Mouse (Mus musculus): ENCODE results near the gene Clcnkb. TPM values are rescaled to one million over a fixed set of nuclear protein-coding genes. Genes with fewer than 3 reads are reported as not detected.
A peak's percentile ranks its signal among the peaks of the same experiment; 100 is the strongest.

Gene Clcnkb
- polyA plus RNA-seq, 1 experiment = not detected

- Histone ChIP-seq H3K27me3 (replicated peaks) (peaks cover 93% of the 10 kb centered on the region), H3K4me3 (replicated peaks) (peak within 1 kb of the TSS; percentile 71), H3K9me3 (no peaks in the 10 kb centered on the region), H3K36me3 (replicated peaks; ENCODE audit: low read length) (no peaks in the 10 kb centered on the region), H3K4me1 (peaks cover 4% of the 10 kb centered on the region)
- TF ChIP-seq FLI1 (IDR thresholded peaks at IDR 0.05; ENCODE audit: low read length) = no peak
- no peak for TF ChIP-seq GATA1 (IDR thresholded peaks at IDR 0.05; ENCODE audit: borderline replicate concordance, low read length)
Measured at GRCm38 (mm10) chr4:141367997-141368791, 47.6 kb downstream of the Clcnkb start, which contains the start of gene Fam131c. Gene Fam131c, plus strand, starts transcription at chr4:141368220.

GRCm38 (mm10) chr4:141365876-141366275, 49.9 kb downstream of the Clcnkb start:
- peaks cover 27% of the 10 kb centered on the region for H3K4me1 ChIP-seq
- H3K9me3 ChIP-seq = no peaks in the 10 kb centered on the region
- H3K27me3 ChIP-seq (replicated peaks) = peaks cover 92% of the 10 kb centered on the region
- H3K4me3 ChIP-seq (replicated peaks) = peak overlapping the region; percentile 28
- TF ChIP-seq FLI1 (IDR thresholded peaks at IDR 0.05; ENCODE audit: low read length) (no peak), GATA1 (IDR thresholded peaks at IDR 0.05; ENCODE audit: borderline replicate concordance, low read length) (no peak)
- no peaks in the 10 kb centered on the region for H3K36me3 ChIP-seq (replicated peaks; ENCODE audit: low read length)

- no peak for TF ChIP-seq FLI1 (IDR thresholded peaks at IDR 0.05; ENCODE audit: low read length)
- TF ChIP-seq GATA1 (IDR thresholded peaks at IDR 0.05; ENCODE audit: borderline replicate concordance, low read length) = no peak
- Histone ChIP-seq H3K27me3 (replicated peaks) (peaks cover 92% of the 10 kb centered on the region), H3K4me3 (replicated peaks) (no peak overlapping the region), H3K9me3 (no peaks in the 10 kb centered on the region), H3K36me3 (replicated peaks; ENCODE audit: low read length) (no peaks in the 10 kb centered on the region), H3K4me1 (peaks cover 27% of the 10 kb centered on the region)
Measured at GRCm38 (mm10) chr4:141365126-141365525, 50.7 kb downstream of the Clcnkb start.

GRCm38 (mm10) chr4:141362937-141363548, 52.8 kb downstream of the Clcnkb start:
- Histone ChIP-seq H3K36me3 (replicated peaks; ENCODE audit: low read length) (no peaks in the 10 kb centered on the region), H3K4me1 (peaks cover 23% of the 10 kb centered on the region), H3K4me3 (replicated peaks) (peak overlapping the region; percentile 46), H3K9me3 (peaks cover 5% of the 10 kb centered on the region), H3K27me3 (replicated peaks) (peaks cover 87% of the 10 kb centered on the region)
- TF ChIP-seq GATA1 (IDR thresholded peaks at IDR 0.05; ENCODE audit: borderline replicate concordance, low read length) (no peak), FLI1 (IDR thresholded peaks at IDR 0.05; ENCODE audit: low read length) (no peak)

- TF ChIP-seq FLI1 (IDR thresholded peaks at IDR 0.05; ENCODE audit: low read length) (no peak), GATA1 (IDR thresholded peaks at IDR 0.05; ENCODE audit: borderline replicate concordance, low read length) (no peak)
- peaks cover 23% of the 10 kb centered on the region for H3K4me1 ChIP-seq
- peaks cover 77% of the 10 kb centered on the region for H3K27me3 ChIP-seq (replicated peaks)
- H3K9me3 ChIP-seq = peaks cover 18% of the 10 kb centered on the region
- no peaks in the 10 kb centered on the region for H3K36me3 ChIP-seq (replicated peaks; ENCODE audit: low read length)
- no peak overlapping the region for H3K4me3 ChIP-seq (replicated peaks)
Measured at GRCm38 (mm10) chr4:141360846-141361245, 55.0 kb downstream of the Clcnkb start.

GRCm38 (mm10) chr4:141359222-141359621, 56.6 kb downstream of the Clcnkb start:
- peaks cover 18% of the 10 kb centered on the region for H3K9me3 ChIP-seq
- peaks cover 61% of the 10 kb centered on the region for H3K27me3 ChIP-seq (replicated peaks)
- H3K4me3 ChIP-seq (replicated peaks) = no peak overlapping the region
- TF ChIP-seq GATA1 (IDR thresholded peaks at IDR 0.05; ENCODE audit: borderline replicate concordance, low read length) (no peak), FLI1 (IDR thresholded peaks at IDR 0.05; ENCODE audit: low read length) (no peak)
- H3K4me1 ChIP-seq = peaks cover 23% of the 10 kb centered on the region
- H3K36me3 ChIP-seq (replicated peaks; ENCODE audit: low read length) = no peaks in the 10 kb centered on the region

- Histone ChIP-seq H3K27me3 (replicated peaks) (peaks cover 63% of the 10 kb centered on the region), H3K4me1 (peaks cover 19% of the 10 kb centered on the region), H3K4me3 (replicated peaks) (peak overlapping the region; percentile 23), H3K36me3 (replicated peaks; ENCODE audit: low read length) (no peaks in the 10 kb centered on the region), H3K9me3 (peaks cover 18% of the 10 kb centered on the region)
- no peak for TF ChIP-seq FLI1 (IDR thresholded peaks at IDR 0.05; ENCODE audit: low read length)
- TF ChIP-seq GATA1 (IDR thresholded peaks at IDR 0.05; ENCODE audit: borderline replicate concordance, low read length) = no peak
Measured at GRCm38 (mm10) chr4:141357811-141358210, 58.0 kb downstream of the Clcnkb start.

Other genes with a start within 250 kb of the Clcnkb start
- gene Rsg1, start 202.1 kb downstream of the Clcnkb start, polyA plus RNA-seq (2012; ENCODE audit: insufficient read depth, low replicate concordance) = not detected in 2 replicates
- gene Arhgef19, start 176.5 kb downstream of the Clcnkb start, polyA plus RNA-seq (2012; ENCODE audit: insufficient read depth, low replicate concordance) = 0.64 TPM in 1 of 2 replicates, not detected in the other
- not detected in 2 replicates for gene Epha2, start 114.8 kb downstream of the Clcnkb start, polyA plus RNA-seq (2012; ENCODE audit: insufficient read depth, low replicate concordance)
- not detected in 2 replicates for gene Fam131c, start 47.8 kb downstream of the Clcnkb start, polyA plus RNA-seq (2012; ENCODE audit: insufficient read depth, low replicate concordance)
- not detected in 2 replicates for gene Clcnka, start 17.3 kb downstream of the Clcnkb start, polyA plus RNA-seq (2012; ENCODE audit: insufficient read depth, low replicate concordance)
- not detected in 2 replicates for gene Hspb7, start 4.8 kb upstream of the Clcnkb start, polyA plus RNA-seq (2012; ENCODE audit: insufficient read depth, low replicate concordance)
- not detected in 2 replicates for gene Srarp, start 20.1 kb upstream of the Clcnkb start, polyA plus RNA-seq (2012; ENCODE audit: insufficient read depth, low replicate concordance)
- gene Zbtb17, start 28.6 kb upstream of the Clcnkb start, polyA plus RNA-seq (2012; ENCODE audit: insufficient read depth, low replicate concordance) = 32.4 and 41.2 TPM in 2 replicates
- gene Spen, start 122.6 kb upstream of the Clcnkb start, polyA plus RNA-seq (2012; ENCODE audit: insufficient read depth, low replicate concordance) = 101 and 202 TPM in 2 replicates
- gene Fblim1, start 190.1 kb upstream of the Clcnkb start, polyA plus RNA-seq (2012; ENCODE audit: insufficient read depth, low replicate concordance) = 4.7 and 17.1 TPM in 2 replicates
- gene Tmem82, start 202.6 kb upstream of the Clcnkb start, polyA plus RNA-seq (2012; ENCODE audit: insufficient read depth, low replicate concordance) = 1.1 TPM in 1 of 2 replicates, not detected in the other
- not detected in 2 replicates for gene Slc25a34, start 207.8 kb upstream of the Clcnkb start, polyA plus RNA-seq (2012; ENCODE audit: insufficient read depth, low replicate concordance)
- 19.4 and 24.8 TPM in 2 replicates for gene Plekhm2, start 248.9 kb upstream of the Clcnkb start, polyA plus RNA-seq (2012; ENCODE audit: insufficient read depth, low replicate concordance)